Mouse (Mus musculus): ENCODE measurements around the gene Srl. TPM values are rescaled to one million over a fixed set of nuclear protein-coding genes. Genes with fewer than 3 reads are reported as not detected.
A peak's percentile ranks its signal among the peaks of the same experiment; 100 is the strongest.
"Not testable (repeated sequence)": the region's sequence is repeated elsewhere in the genome, so short reads cannot be mapped to it uniquely, and the experiment has no call there.

Gene Srl
- 23.3 and 23.7 TPM in 2 replicates for polyA plus RNA-seq (2014; fragmentation: Nextera tagmentation; extraction: Ambion mirVana)

DNA sequence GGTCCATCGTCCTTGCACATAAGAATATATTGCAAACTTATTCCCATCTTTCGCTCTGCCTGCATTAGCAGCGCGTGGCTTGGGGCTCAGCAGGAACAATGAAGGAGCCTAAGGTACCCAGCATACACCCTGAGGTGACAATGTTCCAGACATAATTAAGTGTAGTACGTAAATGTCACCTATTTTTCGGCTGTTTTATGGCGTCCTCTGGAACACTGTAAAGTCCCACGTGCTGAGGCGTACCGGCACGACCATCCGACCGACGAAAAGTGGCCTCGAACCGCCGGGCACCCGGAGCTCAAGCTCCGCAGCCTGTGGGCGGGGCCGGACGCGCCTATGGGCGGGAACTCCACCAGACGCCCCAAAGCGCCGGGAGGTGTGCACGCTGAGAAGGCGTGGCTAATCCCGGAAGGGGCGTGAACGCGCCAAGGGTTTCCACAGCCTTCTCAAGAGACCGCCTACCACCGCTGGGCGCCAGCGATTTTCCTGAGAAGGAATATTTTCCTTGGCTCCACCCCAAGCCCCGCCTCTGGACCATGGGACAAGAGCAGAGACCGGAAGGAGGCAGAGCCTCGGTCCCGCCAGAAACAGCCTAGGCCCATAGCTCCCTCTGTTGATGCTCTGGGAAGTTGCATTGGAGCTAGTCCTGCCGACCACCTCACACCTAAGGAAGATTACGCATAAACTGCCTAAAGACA is at the start of gene Srl:
Srl (minus strand) TSS at position 316 of the 698 bp plus-strand sequence.
- Histone ChIP-seq H3K27ac (ENCODE audit: low read depth, low read length) (no peak within 1 kb of the TSS), H3K9me3 (ENCODE audit: control insufficient read depth, low read length) (no peaks in the 10 kb centered on the region), H3K4me1 (replicated peaks; ENCODE audit: control insufficient read depth, insufficient read depth, low read length) (no peaks in the 10 kb centered on the region), H3K9ac (ENCODE audit: low read length) (peak within 1 kb of the TSS; percentile 58), H3K27me3 (ENCODE audit: control insufficient read depth, insufficient read depth, low read length) (no peaks in the 10 kb centered on the region), H3K4me3 (ENCODE audit: low read depth, low read length) (peak within 1 kb of the TSS; percentile 44), H3K36me3 (ENCODE audit: control insufficient read depth, insufficient read depth, low read length) (no peaks in the 10 kb centered on the region; the same call in none of the 2 replicates), H3K4me2 (ENCODE audit: low read depth, low read length, severe bottlenecking) (peak within 1 kb of the TSS; percentile 59)
- DNase-seq (ENCODE audit: low spot score), result peak; percentile 99
- ATAC-seq (replicated peaks; ENCODE audit: low FRiP score), result peak; percentile 99
- WGBS, result 2% methylated on average over 43 of the region's 43 CpGs

DNA sequence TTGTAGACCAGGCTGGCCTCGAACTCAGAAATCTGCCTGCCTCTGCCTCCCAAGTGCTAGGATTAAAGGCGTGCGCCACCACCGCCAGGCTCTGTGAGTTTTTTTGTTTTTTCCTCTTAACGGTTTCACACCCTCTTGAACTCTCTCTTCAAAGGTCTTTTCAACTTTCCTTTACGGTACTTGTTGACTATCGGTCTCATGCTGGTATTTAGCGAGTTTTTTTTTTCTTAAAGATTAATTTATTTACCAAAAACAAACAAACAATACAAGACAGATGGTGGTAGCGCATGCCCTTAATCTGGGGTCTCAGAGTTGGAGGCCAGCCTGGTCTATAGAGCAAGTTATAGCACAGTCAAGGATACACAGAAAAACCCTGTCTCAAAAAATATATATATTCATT is 48.6 kb upstream of the Srl start:
- no peak for DNase-seq (ENCODE audit: low spot score)

DNA sequence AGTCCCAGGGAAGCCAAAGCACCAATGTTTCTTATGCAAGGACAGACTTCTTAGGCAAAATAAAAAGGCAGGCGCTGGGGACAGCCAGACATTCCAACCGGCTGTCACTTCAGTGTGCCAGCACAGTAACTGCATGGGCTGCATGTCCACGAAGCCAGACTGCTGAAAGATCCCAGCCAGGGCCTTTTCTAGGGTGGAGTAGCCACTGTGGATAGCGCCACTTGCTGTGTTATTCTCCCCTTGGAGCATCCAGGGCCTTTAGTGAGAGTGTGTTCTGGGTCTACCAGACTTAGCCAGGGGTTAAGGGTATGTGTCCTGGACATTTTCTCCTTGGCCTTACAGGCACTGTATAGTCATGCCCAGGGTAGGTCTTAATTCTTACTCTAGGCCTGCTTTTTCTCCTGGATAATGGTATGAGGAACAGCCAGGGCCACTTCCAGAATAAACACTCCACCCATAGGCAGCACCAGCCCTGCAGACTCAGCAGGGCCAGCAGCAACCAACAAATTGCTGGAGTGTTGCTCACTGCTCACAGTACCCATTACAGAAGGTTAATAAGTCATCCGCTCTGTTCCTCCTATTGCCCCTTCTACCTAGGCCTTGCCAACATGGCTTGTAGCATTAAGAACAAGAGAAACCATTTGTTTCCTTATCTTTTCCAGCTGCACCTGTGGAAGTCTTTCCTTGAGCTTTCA is 46.0 kb upstream of the Srl start:
- ATAC-seq (replicated peaks; ENCODE audit: low FRiP score), result no peak
- 59% methylated on average over 5 of the region's 5 CpGs for WGBS
- no peaks in the 10 kb centered on the region for H3K36me3 ChIP-seq (ENCODE audit: control insufficient read depth, insufficient read depth, low read length)
- peaks cover 12% of the 10 kb centered on the region for H3K4me1 ChIP-seq (replicated peaks; ENCODE audit: control insufficient read depth, insufficient read depth, low read length)
- H3K4me2 ChIP-seq (ENCODE audit: low read depth, low read length, severe bottlenecking), result no peak overlapping the region
- peak overlapping the region; percentile 66 for H3K9ac ChIP-seq (ENCODE audit: low read length)
- H3K4me3 ChIP-seq (ENCODE audit: low read depth, low read length), result no peak overlapping the region
- DNase-seq (ENCODE audit: low spot score), result no peak
- H3K27ac ChIP-seq (ENCODE audit: low read depth, low read length), result peak overlapping the region; percentile 85; the same call in 1 of the 2 replicates
- no peaks in the 10 kb centered on the region for H3K9me3 ChIP-seq (ENCODE audit: control insufficient read depth, low read length)
- H3K27me3 ChIP-seq (ENCODE audit: control insufficient read depth, insufficient read depth, low read length), result no peaks in the 10 kb centered on the region

More for the DNA sequence above, 48.6 kb upstream of the Srl start:
- no peak overlapping the region for H3K4me2 ChIP-seq (ENCODE audit: low read depth, low read length, severe bottlenecking)
- H3K4me3 ChIP-seq (ENCODE audit: low read depth, low read length), result no peak overlapping the region
- no peak overlapping the region for H3K27ac ChIP-seq (ENCODE audit: low read depth, low read length)
- no peaks in the 10 kb centered on the region for H3K9me3 ChIP-seq (ENCODE audit: control insufficient read depth, low read length)
- H3K27me3 ChIP-seq (ENCODE audit: control insufficient read depth, insufficient read depth, low read length), result no peaks in the 10 kb centered on the region
- no peaks in the 10 kb centered on the region for H3K36me3 ChIP-seq (ENCODE audit: control insufficient read depth, insufficient read depth, low read length)
- H3K4me1 ChIP-seq (replicated peaks; ENCODE audit: control insufficient read depth, insufficient read depth, low read length), result peaks cover 22% of the 10 kb centered on the region
- no peak overlapping the region for H3K9ac ChIP-seq (ENCODE audit: low read length)
- ATAC-seq (replicated peaks; ENCODE audit: low FRiP score), result no peak
- WGBS, result 95% methylated on average over 9 of the region's 9 CpGs

DNA sequence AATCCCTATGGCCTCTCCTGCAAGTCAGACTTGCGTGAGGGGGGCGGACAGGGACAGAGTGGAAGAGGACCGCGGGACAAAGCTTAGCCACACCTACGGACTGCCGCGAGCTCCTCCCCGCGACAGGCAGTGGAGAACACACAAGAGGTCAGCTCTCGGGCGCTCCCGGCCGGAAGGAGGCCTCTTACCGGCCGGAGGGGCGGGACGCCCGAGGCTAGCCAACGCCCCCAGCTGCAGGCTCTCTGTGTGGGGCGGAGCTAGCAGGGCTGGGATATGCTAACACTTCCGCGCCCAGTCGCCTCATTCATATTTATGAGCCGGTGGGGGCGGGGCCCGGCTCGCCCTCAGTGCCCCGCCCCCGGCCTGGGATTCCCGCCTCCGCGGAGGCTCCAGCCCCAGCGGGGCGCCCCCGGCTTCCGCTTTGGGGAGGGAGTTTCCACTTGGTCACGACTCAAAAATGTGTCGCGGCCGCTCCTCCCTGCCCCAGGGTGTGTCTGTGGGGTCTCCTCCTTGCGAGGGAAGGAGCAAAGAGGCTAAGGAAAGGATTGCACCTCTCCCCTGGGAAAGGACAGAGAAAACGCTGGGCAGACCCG is 45.0 kb upstream of the Srl start:
- H3K4me3 ChIP-seq (ENCODE audit: low read depth, low read length), result peak overlapping the region; percentile 31
- peak overlapping the region; percentile 73 for H3K4me2 ChIP-seq (ENCODE audit: low read depth, low read length, severe bottlenecking)

DNA sequence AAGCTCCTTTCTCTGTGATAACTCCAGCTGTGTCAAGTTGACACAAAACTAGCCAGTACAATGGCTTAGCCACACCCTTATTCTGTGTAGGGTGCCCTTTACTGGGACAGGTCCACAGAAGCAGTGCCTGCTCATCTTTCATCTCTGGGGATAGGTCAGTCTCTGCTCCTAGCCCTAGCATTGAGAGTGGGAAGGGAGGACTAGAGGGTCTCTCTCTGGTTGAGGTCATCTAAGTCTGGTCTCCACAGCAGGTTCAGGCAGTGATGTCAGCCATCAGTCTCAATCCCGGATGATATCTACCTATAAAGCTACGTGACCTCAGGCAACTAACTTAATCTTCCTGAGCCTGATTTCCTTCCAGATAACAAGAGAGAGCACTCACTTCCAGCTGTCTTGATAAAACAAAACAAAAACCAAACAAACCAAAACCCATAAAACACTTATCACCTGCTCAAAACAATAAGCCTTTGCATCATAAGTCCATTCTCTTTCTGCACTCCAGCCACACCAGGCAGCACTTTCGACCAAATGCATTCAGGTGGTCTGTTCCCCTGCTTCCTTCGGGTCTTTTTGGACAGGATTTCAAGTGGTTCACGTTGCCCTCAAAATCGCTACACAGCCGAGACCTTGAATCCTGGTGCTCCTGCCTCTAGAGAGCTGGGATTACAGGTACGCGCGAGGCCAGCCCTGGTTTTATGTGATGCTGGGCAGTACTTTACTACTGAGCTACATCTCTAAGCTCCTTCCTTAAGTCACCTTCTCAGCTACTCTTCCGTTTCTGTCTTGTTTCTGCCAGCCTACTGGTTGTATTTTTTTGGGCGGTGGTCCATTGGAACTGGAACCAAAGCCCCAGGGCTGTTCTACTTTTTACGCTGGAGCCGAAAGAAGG is 44.3 kb upstream of the Srl start:
- peak; percentile 38 for ATAC-seq (replicated peaks; ENCODE audit: low FRiP score)
- WGBS, result 10% methylated on average over 14 of the region's 14 CpGs

More for the DNA sequence above, 45.0 kb upstream of the Srl start:
- peak overlapping the region; percentile 85 for H3K27ac ChIP-seq (ENCODE audit: low read depth, low read length)
- peaks cover 11% of the 10 kb centered on the region for H3K4me1 ChIP-seq (replicated peaks; ENCODE audit: control insufficient read depth, insufficient read depth, low read length)
- peak; percentile 99 for ATAC-seq (replicated peaks; ENCODE audit: low FRiP score)
- peak; percentile 98 for DNase-seq (ENCODE audit: low spot score)
- peak overlapping the region; percentile 66 for H3K9ac ChIP-seq (ENCODE audit: low read length)
- WGBS, result under 1% methylated on average over 42 of the region's 43 CpGs
- H3K36me3 ChIP-seq (ENCODE audit: control insufficient read depth, insufficient read depth, low read length), result no peaks in the 10 kb centered on the region
- H3K9me3 ChIP-seq (ENCODE audit: control insufficient read depth, low read length), result no peaks in the 10 kb centered on the region
- no peaks in the 10 kb centered on the region for H3K27me3 ChIP-seq (ENCODE audit: control insufficient read depth, insufficient read depth, low read length)

DNA sequence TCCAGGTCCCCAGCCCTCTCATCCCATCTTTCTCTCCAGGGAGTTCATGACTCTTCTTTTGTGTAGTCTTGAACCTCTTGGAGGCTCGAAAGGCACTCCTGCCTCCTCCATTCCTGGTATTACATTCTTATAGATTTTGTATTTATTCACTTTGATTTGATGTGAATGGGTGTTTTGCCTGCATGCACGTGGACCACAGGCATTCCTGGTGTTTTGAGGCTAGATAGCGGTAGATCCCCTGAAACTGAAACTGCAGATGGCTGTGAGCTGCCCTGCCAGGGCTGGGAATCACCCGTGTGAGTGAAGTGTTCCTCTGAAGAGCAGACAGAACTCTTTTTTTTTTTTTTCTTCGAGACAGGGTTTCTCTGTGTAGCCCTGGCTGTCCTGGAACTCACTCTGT is 42.8 kb upstream of the Srl start:
- ATAC-seq (replicated peaks; ENCODE audit: low FRiP score), result no peak
- Histone ChIP-seq H3K36me3 (ENCODE audit: control insufficient read depth, insufficient read depth, low read length) (no peaks in the 10 kb centered on the region), H3K27me3 (ENCODE audit: control insufficient read depth, insufficient read depth, low read length) (no peaks in the 10 kb centered on the region), H3K9ac (ENCODE audit: low read length) (no peak overlapping the region), H3K9me3 (ENCODE audit: control insufficient read depth, low read length) (no peaks in the 10 kb centered on the region), H3K4me1 (replicated peaks; ENCODE audit: control insufficient read depth, insufficient read depth, low read length) (peaks cover 11% of the 10 kb centered on the region), H3K4me2 (ENCODE audit: low read depth, low read length, severe bottlenecking) (no peak overlapping the region), H3K27ac (ENCODE audit: low read depth, low read length) (no peak overlapping the region), H3K4me3 (ENCODE audit: low read depth, low read length) (no peak overlapping the region)
- no peak for DNase-seq (ENCODE audit: low spot score)
- WGBS, result 80% methylated on average over 5 of the region's 5 CpGs

More for the DNA sequence above, 44.3 kb upstream of the Srl start:
- Histone ChIP-seq H3K36me3 (ENCODE audit: control insufficient read depth, insufficient read depth, low read length) (no peaks in the 10 kb centered on the region), H3K9ac (ENCODE audit: low read length) (peak overlapping the region; percentile 61), H3K4me3 (ENCODE audit: low read depth, low read length) (peak overlapping the region; percentile 31), H3K27ac (ENCODE audit: low read depth, low read length) (peak overlapping the region; percentile 85), H3K27me3 (ENCODE audit: control insufficient read depth, insufficient read depth, low read length) (no peaks in the 10 kb centered on the region), H3K4me1 (replicated peaks; ENCODE audit: control insufficient read depth, insufficient read depth, low read length) (peaks cover 11% of the 10 kb centered on the region), H3K9me3 (ENCODE audit: control insufficient read depth, low read length) (no peaks in the 10 kb centered on the region), H3K4me2 (ENCODE audit: low read depth, low read length, severe bottlenecking) (peak overlapping the region; percentile 73)
- DNase-seq (ENCODE audit: low spot score), result peak; percentile 67

DNA sequence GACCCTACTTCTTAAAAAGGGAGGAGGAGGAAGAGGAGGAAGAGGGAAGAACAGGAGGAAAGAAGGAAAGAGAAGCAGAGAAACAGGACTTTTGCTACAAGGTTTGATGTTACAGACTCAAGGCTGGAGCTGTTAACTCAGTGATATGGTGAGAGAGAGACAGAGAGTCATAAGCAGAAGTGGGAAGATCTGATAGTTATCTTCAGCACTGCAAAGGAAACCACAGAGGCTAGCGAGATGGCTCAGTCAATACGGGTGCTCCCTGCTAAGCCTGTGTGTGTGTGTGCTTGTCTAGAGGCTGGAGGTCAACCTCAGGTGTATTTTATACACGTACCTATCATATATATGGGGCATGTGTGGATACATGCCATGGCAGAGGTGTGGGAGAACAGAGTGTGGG is 42.2 kb upstream of the Srl start:
- Histone ChIP-seq H3K27me3 (ENCODE audit: control insufficient read depth, insufficient read depth, low read length) (no peaks in the 10 kb centered on the region), H3K27ac (ENCODE audit: low read depth, low read length) (no peak overlapping the region), H3K9ac (ENCODE audit: low read length) (no peak overlapping the region), H3K4me2 (ENCODE audit: low read depth, low read length, severe bottlenecking) (no peak overlapping the region), H3K4me1 (replicated peaks; ENCODE audit: control insufficient read depth, insufficient read depth, low read length) (peaks cover 11% of the 10 kb centered on the region), H3K9me3 (ENCODE audit: control insufficient read depth, low read length) (no peaks in the 10 kb centered on the region), H3K36me3 (ENCODE audit: control insufficient read depth, insufficient read depth, low read length) (no peaks in the 10 kb centered on the region), H3K4me3 (ENCODE audit: low read depth, low read length) (no peak overlapping the region)
- ATAC-seq (replicated peaks; ENCODE audit: low FRiP score) (no peak), DNase-seq (ENCODE audit: low spot score) (no peak)
- 81% methylated on average over 3 of the region's 3 CpGs for WGBS

DNA sequence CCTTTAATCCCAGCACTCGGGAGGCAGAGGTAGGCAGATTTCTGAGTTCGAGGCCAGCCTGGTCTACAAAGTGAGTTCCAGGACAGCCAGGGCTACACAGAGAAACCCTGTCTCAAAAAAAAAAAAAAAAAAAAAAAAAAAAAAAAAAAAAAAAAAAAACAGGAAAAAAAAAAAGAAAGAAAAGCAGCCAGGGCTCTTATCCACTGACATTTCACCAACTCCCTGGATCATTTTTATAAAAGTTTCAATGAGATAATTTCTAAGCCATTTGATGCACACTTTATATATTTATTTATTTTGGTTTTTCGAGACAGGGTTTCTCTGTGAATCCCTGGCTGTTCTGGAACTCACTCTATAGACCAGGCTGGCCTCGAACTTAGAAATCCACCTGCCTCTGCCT is 39.6 kb upstream of the Srl start:
- not testable (repeated sequence) for H3K4me2 ChIP-seq (ENCODE audit: low read depth, low read length, severe bottlenecking); H3K27ac ChIP-seq (ENCODE audit: low read depth, low read length); H3K27me3 ChIP-seq (ENCODE audit: control insufficient read depth, insufficient read depth, low read length); ATAC-seq (replicated peaks; ENCODE audit: low FRiP score); H3K4me3 ChIP-seq (ENCODE audit: low read depth, low read length); H3K9ac ChIP-seq (ENCODE audit: low read length); H3K9me3 ChIP-seq (ENCODE audit: control insufficient read depth, low read length); H3K36me3 ChIP-seq (ENCODE audit: control insufficient read depth, insufficient read depth, low read length); H3K4me1 ChIP-seq (replicated peaks; ENCODE audit: control insufficient read depth, insufficient read depth, low read length); DNase-seq (ENCODE audit: low spot score)
- WGBS, result 94% methylated on average over 4 of the region's 4 CpGs

Measured in forebrain, embryonic 11.5 days (tissue).